Mouse (Mus musculus): Measurements from ENCODE around the gene Ncdn. TPM values are rescaled to one million over a fixed set of nuclear protein-coding genes. Genes with fewer than 3 reads are reported as not detected.

Gene Ncdn
- total RNA-seq (2021): 1,000 to 10,000 TPM in 1 of 2 experiments, 100 to 1,000 TPM in 1; 980 to 1,003 TPM
- long read RNA-seq, experiment 1, transcript Ncdn-201 (7 exons, 3,681 nt): minor isoform, 421 of 2,784 reads
- long read RNA-seq, experiment 1, transcript Ncdn-202 (8 exons, 2,434 nt): minor isoform, 5 of 2,784 reads
- long read RNA-seq, experiment 1, transcript Ncdn-203 (7 exons, 2,375 nt): major isoform, 1,453 of 2,784 reads
- long read RNA-seq, experiment 1, partial matches to known transcripts: 580 of 2,784 reads
- long read RNA-seq, experiment 1, other reads (novel, unspliced or antisense): 325 of 2,784 reads
- long read RNA-seq, experiment 2, transcript Ncdn-201 (7 exons, 3,681 nt): minor isoform, 322 of 2,076 reads
- long read RNA-seq, experiment 2, transcript Ncdn-202 (8 exons, 2,434 nt): minor isoform, 7 of 2,076 reads
- long read RNA-seq, experiment 2, transcript Ncdn-203 (7 exons, 2,375 nt): major isoform, 988 of 2,076 reads
- long read RNA-seq, experiment 2, partial matches to known transcripts: 493 of 2,076 reads
- long read RNA-seq, experiment 2, other reads (novel, unspliced or antisense): 266 of 2,076 reads

DNA sequence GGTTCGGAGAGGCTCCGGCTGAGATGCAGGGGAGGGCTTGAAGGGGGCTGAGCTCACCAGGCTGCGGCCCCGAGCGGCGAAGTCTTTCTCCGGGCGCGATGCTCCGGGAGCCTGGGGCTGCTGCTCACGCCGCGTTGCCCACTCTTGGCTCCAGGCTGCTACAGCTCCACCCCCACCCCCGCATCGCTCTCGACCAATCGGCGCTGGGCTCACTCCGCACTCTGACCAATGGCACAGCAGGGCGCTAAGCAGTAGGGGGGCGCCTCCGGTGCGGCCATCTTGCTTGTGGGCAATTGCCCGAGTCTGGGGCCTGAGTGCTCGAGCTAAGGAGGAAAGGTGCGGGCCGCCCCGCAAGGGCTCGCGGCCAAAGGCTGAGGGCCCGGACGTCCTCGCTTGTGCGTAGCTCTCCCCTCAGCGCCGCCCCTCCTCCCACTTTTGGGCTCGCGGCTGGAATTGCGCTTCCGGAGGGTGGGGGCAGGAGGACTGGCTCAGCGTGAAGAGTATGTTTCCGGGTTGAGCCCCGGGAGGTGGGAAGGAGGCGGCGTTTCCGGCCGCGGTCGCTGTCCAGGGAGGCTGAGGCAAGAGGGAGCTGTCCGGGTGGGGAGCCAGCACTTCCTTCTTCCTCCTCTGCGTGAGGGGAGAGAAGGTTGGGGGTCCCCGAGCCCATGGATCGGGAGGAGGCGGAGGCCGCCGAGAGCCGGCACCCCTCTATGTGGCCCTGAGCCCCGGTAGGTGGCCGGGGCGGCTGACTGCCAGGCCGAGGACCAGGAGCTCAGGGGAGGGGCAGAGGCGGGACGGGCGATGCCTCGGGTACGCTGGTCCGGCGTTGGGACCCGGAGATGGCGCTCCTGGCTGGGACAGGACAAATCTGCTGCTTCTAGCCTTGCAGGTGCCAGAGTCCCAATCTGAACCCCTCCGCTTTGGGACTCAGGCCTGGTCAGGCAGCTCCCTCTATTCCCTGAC is at the start of gene Ncdn, which contains the start of gene AU040320:
TSS of gene Ncdn (minus strand) at position 171 of the 963 bp plus-strand sequence.
TSS of gene AU040320 (plus strand) at position 277 of the 963 bp plus-strand sequence.
- peak within 1 kb of the TSS; percentile 98 for H3K4me3 ChIP-seq
- TF ChIP-seq CTCF (IDR thresholded peaks at IDR 0.05): no peak
- peak within 1 kb of the TSS; percentile 98 for H3K27ac ChIP-seq
- intact Hi-C loops (cut with DNase I): no loop called here
- peak; percentile 97 for DNase-seq (ENCODE audit: extremely low spot score in 1 of 2, low spot score in 2 of 2)

DNA sequence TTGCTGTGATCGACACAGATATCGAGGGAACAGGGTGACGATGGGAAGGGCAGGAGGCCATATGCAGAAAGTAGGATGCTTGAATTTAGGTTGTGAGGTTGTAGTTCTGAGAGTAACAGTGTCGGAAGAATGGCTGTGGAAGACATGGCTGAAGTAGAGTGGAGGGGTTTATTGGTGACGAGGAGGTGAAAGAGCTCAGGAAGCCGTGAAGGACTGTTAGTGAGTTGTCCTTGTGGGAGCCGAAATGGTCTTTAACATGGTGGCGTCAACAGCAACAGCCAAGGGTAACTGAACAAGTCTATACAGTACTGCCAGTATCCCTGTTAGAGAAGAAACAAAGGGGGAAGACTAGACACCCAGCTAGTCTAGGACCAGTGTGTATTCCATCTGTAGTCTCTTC is 48.9 kb upstream of the Ncdn start:
- no peak for DNase-seq (ENCODE audit: extremely low spot score in 1 of 2, low spot score in 2 of 2)
- Histone ChIP-seq H3K4me3 (no peak overlapping the region), H3K27ac (no peak overlapping the region)
- intact Hi-C loops (cut with DNase I): no loop called here
- TF ChIP-seq CTCF (IDR thresholded peaks at IDR 0.05): no peak

DNA sequence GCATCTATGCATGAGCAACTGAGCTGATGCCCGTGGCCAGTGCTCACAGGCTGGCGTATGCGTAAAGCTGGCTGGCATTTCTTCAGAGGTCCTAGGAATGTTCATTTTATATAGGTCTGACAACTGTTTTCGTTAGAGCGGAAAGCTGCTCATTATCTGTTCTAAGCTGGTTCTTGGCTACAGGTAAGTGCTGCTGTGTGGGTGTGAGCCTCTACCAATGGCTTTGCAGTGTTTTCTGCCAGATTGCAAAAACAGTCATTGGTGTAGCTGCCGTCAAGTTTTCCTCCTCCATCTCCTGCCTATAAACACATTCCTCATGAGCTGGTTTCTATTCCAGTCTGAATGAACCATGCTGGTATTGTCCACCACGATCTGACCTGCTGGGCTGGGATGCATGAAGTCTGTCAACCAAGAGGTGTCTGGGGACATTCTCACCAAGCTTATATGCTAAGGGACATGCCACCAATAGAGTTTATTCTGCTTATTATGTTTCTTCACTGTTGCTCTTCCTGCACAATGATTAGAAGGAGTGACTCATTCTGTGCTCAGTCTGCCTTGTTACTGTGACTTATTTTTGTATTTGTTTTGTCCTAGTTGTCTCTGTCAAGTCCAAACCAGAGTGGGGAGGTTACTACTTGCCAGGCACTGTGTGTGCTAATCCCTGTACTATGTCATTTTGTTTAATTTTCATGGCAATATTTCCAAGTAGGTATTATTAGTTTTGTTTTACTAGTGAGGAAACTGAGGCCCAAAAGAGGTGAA is 39.3 kb upstream of the Ncdn start:
- peak overlapping the region; percentile 55 for H3K27ac ChIP-seq
- peak; percentile 23 to 28 for DNase-seq (ENCODE audit: extremely low spot score in 1 of 2, low spot score in 2 of 2)
- TF ChIP-seq CTCF (IDR thresholded peaks at IDR 0.05): no peak
- intact Hi-C loops (cut with DNase I): no loop called here
- H3K4me3 ChIP-seq: no peak overlapping the region

DNA sequence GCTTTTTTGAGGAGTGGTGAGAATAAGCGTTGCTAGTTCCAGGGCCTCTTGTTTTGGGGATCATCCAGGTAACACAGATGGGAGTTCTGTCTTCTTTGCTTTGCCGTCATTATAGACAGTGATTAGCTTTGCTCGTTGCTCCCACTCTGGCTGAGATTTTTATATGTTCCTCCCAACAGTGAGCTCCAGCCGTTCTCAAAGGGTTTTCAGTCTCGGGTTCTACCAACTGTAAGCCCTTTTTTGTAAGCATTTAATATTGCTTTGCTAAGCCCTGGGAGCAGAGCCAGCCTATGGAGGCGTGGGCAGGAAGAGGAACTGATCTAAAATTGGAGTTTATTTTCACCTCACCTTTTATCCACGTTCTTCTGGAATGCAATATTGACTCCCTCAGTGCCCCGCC is 29.8 kb upstream of the Ncdn start:
- intact Hi-C loops (cut with DNase I): loop anchor here (5.0 kb wide), 1 partner anchor 39 kb away; no protein-coding TSS in a partner anchor
- TF ChIP-seq CTCF (IDR thresholded peaks at IDR 0.05): no peak
- peak; percentile 31 to 52 for DNase-seq (ENCODE audit: extremely low spot score in 1 of 2, low spot score in 2 of 2)
- H3K27ac ChIP-seq: peak overlapping the region; percentile 12; the same call in 1 of the 2 replicates
- H3K4me3 ChIP-seq: no peak overlapping the region

DNA sequence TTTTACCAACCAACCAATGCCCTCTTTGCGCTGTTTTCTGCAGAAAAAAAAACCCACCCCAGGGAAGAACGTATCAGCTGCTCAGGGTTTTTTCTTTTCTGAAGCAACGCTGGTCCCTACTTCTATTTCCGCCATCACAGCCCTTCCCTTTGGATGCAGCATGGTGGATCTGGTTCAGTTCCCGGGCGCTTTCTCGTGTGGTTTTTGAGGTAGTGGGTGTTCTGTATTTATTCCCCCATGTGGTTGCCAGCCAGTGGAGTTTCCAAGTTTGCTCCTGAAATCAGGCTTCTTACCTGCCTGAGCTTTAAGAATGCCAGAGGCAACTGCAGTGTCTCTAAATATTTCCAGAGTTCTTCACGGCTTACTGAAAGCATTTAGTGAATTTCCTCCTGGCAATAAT is 29.3 kb upstream of the Ncdn start:
- Histone ChIP-seq H3K27ac (peak overlapping the region; percentile 12; the same call in 1 of the 2 replicates), H3K4me3 (no peak overlapping the region)
- intact Hi-C loops (cut with DNase I): loop anchor here (5.0 kb wide), 1 partner anchor 40 kb away; no protein-coding TSS in a partner anchor
- no peak for TF ChIP-seq CTCF (IDR thresholded peaks at IDR 0.05)
- no peak for DNase-seq (ENCODE audit: extremely low spot score in 1 of 2, low spot score in 2 of 2)

DNA sequence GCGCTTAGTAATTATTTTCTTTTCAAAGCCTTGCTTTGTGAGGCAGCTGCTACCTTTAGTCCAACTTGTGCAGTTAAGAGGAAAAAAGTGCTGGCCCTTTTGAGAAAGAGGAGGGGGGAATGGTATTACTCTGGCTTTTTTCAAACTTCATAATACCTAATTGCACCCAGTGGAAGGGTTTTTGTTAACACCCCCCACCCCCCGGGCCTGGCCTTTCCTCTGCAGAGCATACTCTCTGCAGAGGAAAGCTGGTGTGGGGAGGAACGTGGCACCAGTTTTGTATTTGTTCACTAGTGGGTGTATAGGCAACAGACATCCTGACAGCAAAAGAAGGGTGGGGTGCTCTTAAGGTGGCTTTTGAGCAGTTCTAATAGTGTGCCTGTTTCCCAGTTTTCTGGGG is 28.6 kb upstream of the Ncdn start:
- DNase-seq (ENCODE audit: extremely low spot score in 1 of 2, low spot score in 2 of 2): no peak
- no peak overlapping the region; the same call in 1 of the 2 replicates for H3K27ac ChIP-seq
- TF ChIP-seq CTCF (IDR thresholded peaks at IDR 0.05): no peak
- H3K4me3 ChIP-seq: no peak overlapping the region
- intact Hi-C loops (cut with DNase I): loop anchor here (5.0 kb wide), 1 partner anchor 40 kb away; no protein-coding TSS in a partner anchor

DNA sequence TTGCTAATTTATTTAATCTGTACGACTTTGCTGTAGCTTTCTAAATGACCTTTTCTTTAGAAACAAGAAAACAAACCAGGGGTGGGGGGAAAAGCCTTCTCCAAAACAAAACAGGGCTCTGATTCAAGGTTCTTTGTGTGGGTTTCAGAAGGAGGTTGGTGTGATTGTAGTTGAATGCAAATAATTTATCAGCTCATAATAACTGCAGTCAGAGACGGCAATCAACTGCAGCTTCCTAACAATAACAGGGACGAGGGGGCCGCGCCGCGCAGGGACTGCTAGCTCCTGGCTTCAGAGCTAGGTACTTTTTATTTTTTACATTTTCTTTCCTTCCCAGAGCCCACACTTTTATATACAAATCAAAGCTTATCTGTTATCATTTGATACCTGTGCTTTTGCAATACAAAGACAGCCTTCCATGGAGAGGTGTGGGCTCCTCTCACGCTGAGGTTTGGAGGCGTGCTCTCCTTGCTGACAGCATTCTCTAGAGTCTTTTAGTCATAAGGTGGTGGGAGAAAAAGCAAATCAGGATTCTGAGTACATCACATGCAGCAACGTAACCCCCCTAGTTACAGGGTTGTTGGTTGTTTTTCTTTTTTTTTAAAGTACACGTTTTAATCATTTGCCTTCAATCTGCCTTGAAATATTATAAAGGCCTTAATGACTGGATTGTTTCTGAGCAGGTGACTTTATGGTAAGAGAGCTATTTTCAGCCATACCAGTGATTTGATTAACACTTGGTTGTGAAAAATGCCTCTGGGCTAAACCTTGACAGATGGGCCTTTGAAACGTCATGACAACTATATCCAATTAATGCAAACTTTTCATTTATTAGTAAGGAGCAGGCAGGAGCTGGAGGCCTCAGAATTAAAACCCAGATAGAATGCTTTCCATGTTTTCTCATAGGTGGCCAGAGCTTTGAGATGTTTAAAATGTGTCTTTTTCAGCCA is 26.9 kb upstream of the Ncdn start:
- peak overlapping the region; percentile 66 for H3K27ac ChIP-seq
- peak overlapping the region; percentile 2 for H3K4me3 ChIP-seq
- no peak for DNase-seq (ENCODE audit: extremely low spot score in 1 of 2, low spot score in 2 of 2)
- intact Hi-C loops (cut with DNase I): loop anchor here (1.0 to 5.0 kb wide), 2 partner anchors 28 to 42 kb away; no protein-coding TSS in a partner anchor
- no peak for TF ChIP-seq CTCF (IDR thresholded peaks at IDR 0.05)

DNA sequence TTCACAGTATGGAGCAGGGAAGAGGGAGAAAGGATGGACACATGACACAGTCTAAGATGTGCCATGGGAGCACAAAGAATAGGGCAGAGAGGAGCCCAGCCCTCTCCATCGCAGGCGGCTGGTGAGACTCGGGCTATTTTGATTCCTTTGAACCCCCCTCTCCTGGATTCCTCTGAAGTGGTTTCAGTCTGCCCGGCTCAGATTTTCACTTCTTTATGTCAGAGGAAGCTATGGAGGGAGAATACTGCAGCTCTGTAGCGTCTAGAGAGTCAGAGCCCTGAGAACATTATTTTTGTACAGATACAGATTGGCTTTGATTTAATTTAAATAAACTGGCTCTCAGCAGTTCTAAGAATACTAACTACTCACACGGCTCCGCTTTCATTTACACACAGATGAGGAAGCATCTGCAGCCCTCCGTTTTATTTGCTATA is 25.9 kb upstream of the Ncdn start:
- intact Hi-C loops (cut with DNase I): loop anchor here (1.0 kb wide), 1 partner anchor 27 kb away; no protein-coding TSS in a partner anchor
- TF ChIP-seq CTCF (IDR thresholded peaks at IDR 0.05): no peak
- H3K4me3 ChIP-seq: peak overlapping the region; percentile 2
- DNase-seq (ENCODE audit: extremely low spot score in 1 of 2, low spot score in 2 of 2): no peak
- H3K27ac ChIP-seq: peak overlapping the region; percentile 66

DNA sequence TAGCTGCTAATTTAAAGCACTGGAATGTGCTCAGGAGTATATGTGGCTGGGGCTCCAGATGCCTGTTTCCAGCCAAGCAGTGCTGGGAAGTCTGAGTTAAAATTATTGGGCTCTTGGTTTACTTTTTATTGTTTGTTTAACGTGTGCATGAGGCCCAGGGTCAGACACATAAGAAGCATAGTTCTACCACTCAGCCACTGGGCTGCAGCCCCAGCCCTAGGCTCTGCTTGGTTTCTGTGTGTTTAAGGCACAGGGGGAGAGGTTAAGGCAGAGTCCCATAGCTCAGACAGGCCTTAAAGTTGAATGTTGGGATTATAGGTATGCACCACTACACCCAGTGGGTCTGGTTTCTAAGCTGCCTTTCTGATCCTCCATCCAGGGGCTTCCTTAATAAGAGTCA is 21.9 kb upstream of the Ncdn start:
- intact Hi-C loops (cut with DNase I): no loop called here
- no peak for DNase-seq (ENCODE audit: extremely low spot score in 1 of 2, low spot score in 2 of 2)
- Histone ChIP-seq H3K27ac (no peak overlapping the region), H3K4me3 (no peak overlapping the region)
- TF ChIP-seq CTCF (IDR thresholded peaks at IDR 0.05): no peak

DNA sequence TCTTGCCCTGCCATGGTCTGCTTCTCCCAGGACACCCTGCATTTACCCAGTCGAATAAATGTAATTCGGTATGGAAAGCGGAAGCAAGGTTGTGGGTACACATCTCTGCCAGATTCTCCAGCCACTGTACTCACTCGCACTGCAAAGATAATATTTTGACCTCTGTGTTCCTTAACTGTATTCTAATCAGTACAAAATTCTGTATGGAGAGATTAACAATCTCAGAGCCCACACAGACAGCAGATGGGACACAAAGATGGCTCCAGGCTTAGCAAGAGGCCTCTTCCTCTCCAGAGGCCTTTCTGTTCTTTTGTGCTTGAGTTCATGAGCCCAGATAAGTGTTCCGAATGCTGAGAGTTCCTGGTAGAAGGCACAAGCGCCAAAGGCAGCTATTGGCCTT is 20.6 kb upstream of the Ncdn start:
- DNase-seq (ENCODE audit: extremely low spot score in 1 of 2, low spot score in 2 of 2): no peak
- no peak overlapping the region for H3K4me3 ChIP-seq
- H3K27ac ChIP-seq: no peak overlapping the region
- intact Hi-C loops (cut with DNase I): no loop called here
- TF ChIP-seq CTCF (IDR thresholded peaks at IDR 0.05): no peak
